In genomic region chr10:80339941-80340750, GRCm38 (mm10) we compare ENCODE assay signal across 8 mouse cellular contexts. TPM values are rescaled to one million over a fixed set of nuclear protein-coding genes. Genes with fewer than 3 reads are reported as not detected.
DNase-seq lines count a peak whose midpoint lies in the region; ATAC-seq and TF ChIP-seq lines count a peak whose summit lies in the region.

No protein-coding gene starts in this region.

- H3K4me3 ChIP-seq in bone marrow macrophage, adult 2 months (ENCODE audit: insufficient read depth, low read length) = no peak overlapping the region
- H3K4me3 ChIP-seq in embryonic fibroblast, embryonic 13.5 days (ENCODE audit: insufficient read depth, low read length) = no peak overlapping the region
- no peak overlapping the region for H3K4me3 ChIP-seq in heart, embryonic 16.5 days (ENCODE audit: low read length)
- no peak overlapping the region for H3K4me3 ChIP-seq in liver, postnatal 0 days (ENCODE audit: low read depth, low read length)
- no peak overlapping the region for H3K4me3 ChIP-seq in neural tube, embryonic 15.5 days (replicated peaks)
- no peak overlapping the region for H3K4me3 ChIP-seq in thymus, adult 2 months (ENCODE audit: control insufficient read depth, insufficient read depth, low read length)

- 0 out of 2 replicates have a peak, but pooled peaks have one; percentile 5 for TF ChIP-seq EP300 in liver, postnatal 0 days (IDR thresholded peaks at IDR 0.05; ENCODE audit: low read depth)

- 0 out of 2 replicates have a peak overlapping the region, but pooled peaks have one; percentile 14 for H3K4me2 ChIP-seq in heart, embryonic 16.5 days (ENCODE audit: low read depth, low read length)
- H3K4me2 ChIP-seq in liver, postnatal 0 days (ENCODE audit: low read depth, low read length) = peak overlapping the region; percentile 44
- 0 out of 2 replicates have a peak overlapping the region, but pooled peaks have one; percentile 31 for H3K4me2 ChIP-seq in neural tube, embryonic 15.5 days

- peak; percentile 46 for ATAC-seq in CD4-positive, CD25-positive, alpha-beta regulatory T cell, adult 4 months
- no peak for ATAC-seq in heart, embryonic 16.5 days (replicated peaks; ENCODE audit: extremely low read depth, insufficient read depth, low FRiP score)
- ATAC-seq in liver, postnatal 0 days = peak; percentile 33
- ATAC-seq in neural tube, embryonic 15.5 days (ENCODE audit: low FRiP score) = no peak

- 23% methylated on average over 19 of the region's 19 CpGs for WGBS in heart, embryonic 16.5 days
- WGBS in liver, postnatal 0 days (ENCODE audit: insufficient replicate concordance) = 20% methylated on average over 19 of the region's 19 CpGs
- WGBS in neural tube, embryonic 15.5 days = 23% methylated on average over 19 of the region's 19 CpGs
- WGBS in thymus, adult 2 months = 17% methylated on average over 19 of the region's 19 CpGs

- peaks cover 40% of the 10 kb centered on the region for H3K27me3 ChIP-seq in heart, embryonic 16.5 days (ENCODE audit: control insufficient read depth, insufficient read depth, low read length)
- H3K27me3 ChIP-seq in liver, postnatal 0 days (ENCODE audit: insufficient read depth, low read length) = peaks cover 40% of the 10 kb centered on the region
- peaks cover 56% of the 10 kb centered on the region for H3K27me3 ChIP-seq in neural tube, embryonic 15.5 days (replicated peaks)
- peaks cover 30% of the 10 kb centered on the region for H3K27me3 ChIP-seq in thymus, adult 2 months (ENCODE audit: control insufficient read depth, insufficient read depth, low read length)

- TF ChIP-seq CTCF in bone marrow macrophage, adult 2 months (IDR thresholded peaks at IDR 0.05; ENCODE audit: low read depth, low read length) = peak; percentile 94
- TF ChIP-seq CTCF in embryonic fibroblast, embryonic 13.5 days (IDR thresholded peaks at IDR 0.05; ENCODE audit: borderline replicate concordance, insufficient read depth, low read length) = peak; percentile 73
- peak; percentile 98 for TF ChIP-seq CTCF in liver, postnatal 0 days (IDR thresholded peaks at IDR 0.05; ENCODE audit: low read depth)
- TF ChIP-seq CTCF in thymus, adult 2 months (IDR thresholded peaks at IDR 0.05; ENCODE audit: borderline replicate concordance, control insufficient read depth, extremely low read depth, insufficient read depth, low read length, poor library complexity) = peak; percentile 95

- peak; percentile 82 to 91 for DNase-seq in kidney, postnatal 25 days
- DNase-seq in liver, postnatal 0 days = peak; percentile 92
- peak; percentile 81 for DNase-seq in thymus, adult 2 months

- no peak for TF ChIP-seq POLR2A in bone marrow macrophage, adult 2 months (IDR thresholded peaks at IDR 0.05; ENCODE audit: borderline replicate concordance, low read depth, low read length)
- TF ChIP-seq POLR2A in embryonic fibroblast, embryonic 13.5 days (IDR thresholded peaks at IDR 0.05; ENCODE audit: low read depth, low read length) = peak; percentile 31
- no peak for TF ChIP-seq POLR2A in thymus, adult 2 months (IDR thresholded peaks at IDR 0.05; ENCODE audit: control insufficient read depth, extremely low read depth, insufficient read depth, low read length, poor library complexity)

- H3K36me3 ChIP-seq in heart, embryonic 16.5 days (ENCODE audit: control insufficient read depth, insufficient read depth) = no peaks in the 10 kb centered on the region
- peaks cover 9% of the 10 kb centered on the region for H3K36me3 ChIP-seq in liver, postnatal 0 days (replicated peaks; ENCODE audit: insufficient read depth, low read length)
- H3K36me3 ChIP-seq in neural tube, embryonic 15.5 days = no peaks in the 10 kb centered on the region; the same call in 1 of the 2 replicates
- no peaks in the 10 kb centered on the region for H3K36me3 ChIP-seq in thymus, adult 2 months (ENCODE audit: control insufficient read depth, insufficient read depth, low read length)

- H3K9me3 ChIP-seq in heart, embryonic 16.5 days (replicated peaks; ENCODE audit: control insufficient read depth, low read length) = no peaks in the 10 kb centered on the region
- no peaks in the 10 kb centered on the region for H3K9me3 ChIP-seq in liver, postnatal 0 days (ENCODE audit: low read length)
- no peaks in the 10 kb centered on the region for H3K9me3 ChIP-seq in neural tube, embryonic 15.5 days (replicated peaks)

- peaks cover 3% of the 10 kb centered on the region; the same call in 1 of the 2 replicates for H3K4me1 ChIP-seq in bone marrow macrophage, adult 2 months (ENCODE audit: control insufficient read depth, insufficient read depth, low read length)
- H3K4me1 ChIP-seq in embryonic fibroblast, embryonic 13.5 days (ENCODE audit: control insufficient read depth, insufficient read depth, low read length) = peaks cover 5% of the 10 kb centered on the region; the same call in 1 of the 2 replicates
- H3K4me1 ChIP-seq in heart, embryonic 16.5 days (ENCODE audit: control insufficient read depth, insufficient read depth, low read length) = peaks cover 24% of the 10 kb centered on the region
- H3K4me1 ChIP-seq in liver, postnatal 0 days (ENCODE audit: insufficient read depth) = peaks cover 49% of the 10 kb centered on the region
- H3K4me1 ChIP-seq in neural tube, embryonic 15.5 days = peaks cover 24% of the 10 kb centered on the region
- peaks cover 26% of the 10 kb centered on the region for H3K4me1 ChIP-seq in thymus, adult 2 months (replicated peaks; ENCODE audit: control insufficient read depth, insufficient read depth, low read length)

- H3K27ac ChIP-seq in bone marrow macrophage, adult 2 months (ENCODE audit: insufficient read depth, low read depth, low read length) = no peak overlapping the region
- H3K27ac ChIP-seq in embryonic fibroblast, embryonic 13.5 days (ENCODE audit: insufficient read depth, low read length) = no peak overlapping the region
- H3K27ac ChIP-seq in heart, embryonic 16.5 days (ENCODE audit: low read length) = no peak overlapping the region
- H3K27ac ChIP-seq in liver, postnatal 0 days (ENCODE audit: low read depth) = no peak overlapping the region
- no peak overlapping the region for H3K27ac ChIP-seq in neural tube, embryonic 15.5 days (replicated peaks)
- no peak overlapping the region for H3K27ac ChIP-seq in thymus, adult 2 months (ENCODE audit: control insufficient read depth, insufficient read depth, low read length)

- no peak overlapping the region for H3K9ac ChIP-seq in heart, embryonic 16.5 days (ENCODE audit: low read length)
- H3K9ac ChIP-seq in liver, postnatal 0 days (replicated peaks) = no peak overlapping the region
- no peak overlapping the region for H3K9ac ChIP-seq in neural tube, embryonic 15.5 days (replicated peaks)

RNA-seq across cellular contexts. Expression of gene Adamtsl5, which starts 8.1 kb away (rescaled TPM):
- polyA plus RNA-seq in CD4-positive, CD25-positive, alpha-beta regulatory T cell, adult 4 months (2017; shearing (Covaris generic)) = not detected
- 7.6 and 8.8 TPM in 2 replicates for polyA plus RNA-seq in bone marrow macrophage, adult 2 months (2012; ENCODE audit: insufficient read depth, insufficient read length, missing spikeins)
- polyA plus RNA-seq in embryonic fibroblast, embryonic 13.5 days (2011; ENCODE audit: insufficient read length, low read depth, missing spikeins) = 22.9 and 30.1 TPM in 2 replicates
- polyA plus RNA-seq in heart, embryonic 16.5 days (2015; fragmentation: Nextera tagmentation; extraction: Ambion mirVana) = 15.5 and 16.0 TPM in 2 replicates
- 1.5 and 1.8 TPM in 2 replicates for polyA plus RNA-seq in liver, postnatal 0 days (2015; fragmentation: Nextera tagmentation; extraction: Ambion mirVana)
- polyA plus RNA-seq in neural tube, embryonic 15.5 days (2015; fragmentation: Nextera tagmentation; extraction: Ambion mirVana) = 1.6 and 3.6 TPM in 2 replicates
- polyA plus RNA-seq in thymus, adult 2 months (2012; rRNA removed) = 4.6 and 9.0 TPM in 2 replicates

RNA-seq across cellular contexts. Expression of gene Reep6, which starts 10.4 kb away (rescaled TPM):
- under 1 TPM in 1 of 2 experiments, not detected in 1; 0.51 TPM for polyA plus RNA-seq in CD4-positive, CD25-positive, alpha-beta regulatory T cell, adult 4 months (2017; shearing (Covaris generic))
- 1.5 TPM in 1 of 2 replicates, not detected in the other for polyA plus RNA-seq in bone marrow macrophage, adult 2 months (2012; ENCODE audit: insufficient read depth, insufficient read length, missing spikeins)
- polyA plus RNA-seq in embryonic fibroblast, embryonic 13.5 days (2011; ENCODE audit: insufficient read length, low read depth, missing spikeins) = 1.5 and 1.7 TPM in 2 replicates
- polyA plus RNA-seq in heart, embryonic 16.5 days (2015; fragmentation: Nextera tagmentation; extraction: Ambion mirVana) = 1.8 and 2.6 TPM in 2 replicates
- polyA plus RNA-seq in liver, postnatal 0 days (2015; fragmentation: Nextera tagmentation; extraction: Ambion mirVana) = 167 and 174 TPM in 2 replicates
- polyA plus RNA-seq in neural tube, embryonic 15.5 days (2015; fragmentation: Nextera tagmentation; extraction: Ambion mirVana) = 4.3 and 7.3 TPM in 2 replicates
- 2.0 and 3.5 TPM in 2 replicates for polyA plus RNA-seq in thymus, adult 2 months (2012; rRNA removed)

RNA-seq across cellular contexts. Expression of gene Pcsk4, which starts 10.8 kb away (rescaled TPM):
- 10 to 100 TPM; 11.9 to 12.3 TPM for polyA plus RNA-seq in CD4-positive, CD25-positive, alpha-beta regulatory T cell, adult 4 months (2017; shearing (Covaris generic))
- 2.2 and 2.5 TPM in 2 replicates for polyA plus RNA-seq in bone marrow macrophage, adult 2 months (2012; ENCODE audit: insufficient read depth, insufficient read length, missing spikeins)
- polyA plus RNA-seq in embryonic fibroblast, embryonic 13.5 days (2011; ENCODE audit: insufficient read length, low read depth, missing spikeins) = 0.42 and 0.81 TPM in 2 replicates
- 1.6 and 1.9 TPM in 2 replicates for polyA plus RNA-seq in heart, embryonic 16.5 days (2015; fragmentation: Nextera tagmentation; extraction: Ambion mirVana)
- polyA plus RNA-seq in liver, postnatal 0 days (2015; fragmentation: Nextera tagmentation; extraction: Ambion mirVana) = 5.6 TPM in 2 replicates
- 5.6 and 8.2 TPM in 2 replicates for polyA plus RNA-seq in neural tube, embryonic 15.5 days (2015; fragmentation: Nextera tagmentation; extraction: Ambion mirVana)
- polyA plus RNA-seq in thymus, adult 2 months (2012; rRNA removed) = 11.7 and 14.1 TPM in 2 replicates

RNA-seq across cellular contexts. Expression of gene Plk5, which starts 16.1 kb away (rescaled TPM):
- polyA plus RNA-seq in CD4-positive, CD25-positive, alpha-beta regulatory T cell, adult 4 months (2017; shearing (Covaris generic)) = not detected
- not detected in 2 replicates for polyA plus RNA-seq in bone marrow macrophage, adult 2 months (2012; ENCODE audit: insufficient read depth, insufficient read length, missing spikeins)
- polyA plus RNA-seq in embryonic fibroblast, embryonic 13.5 days (2011; ENCODE audit: insufficient read length, low read depth, missing spikeins) = not detected in 2 replicates
- polyA plus RNA-seq in heart, embryonic 16.5 days (2015; fragmentation: Nextera tagmentation; extraction: Ambion mirVana) = 0.07 and 0.14 TPM in 2 replicates
- polyA plus RNA-seq in liver, postnatal 0 days (2015; fragmentation: Nextera tagmentation; extraction: Ambion mirVana) = 0.08 and 0.20 TPM in 2 replicates
- 3.9 and 6.1 TPM in 2 replicates for polyA plus RNA-seq in neural tube, embryonic 15.5 days (2015; fragmentation: Nextera tagmentation; extraction: Ambion mirVana)
- 0.17 and 0.22 TPM in 2 replicates for polyA plus RNA-seq in thymus, adult 2 months (2012; rRNA removed)

RNA-seq across cellular contexts. Expression of gene 2310011J03Rik, which starts 19.8 kb away (rescaled TPM):
- polyA plus RNA-seq in CD4-positive, CD25-positive, alpha-beta regulatory T cell, adult 4 months (2017; shearing (Covaris generic)) = 10 to 100 TPM; 47.1 to 59.9 TPM
- 38.8 and 39.3 TPM in 2 replicates for polyA plus RNA-seq in bone marrow macrophage, adult 2 months (2012; ENCODE audit: insufficient read depth, insufficient read length, missing spikeins)
- 16.4 and 18.6 TPM in 2 replicates for polyA plus RNA-seq in embryonic fibroblast, embryonic 13.5 days (2011; ENCODE audit: insufficient read length, low read depth, missing spikeins)
- polyA plus RNA-seq in heart, embryonic 16.5 days (2015; fragmentation: Nextera tagmentation; extraction: Ambion mirVana) = 33.5 and 35.8 TPM in 2 replicates
- polyA plus RNA-seq in liver, postnatal 0 days (2015; fragmentation: Nextera tagmentation; extraction: Ambion mirVana) = 25.5 and 27.4 TPM in 2 replicates
- 26.9 and 36.6 TPM in 2 replicates for polyA plus RNA-seq in neural tube, embryonic 15.5 days (2015; fragmentation: Nextera tagmentation; extraction: Ambion mirVana)
- 78.9 and 93.8 TPM in 2 replicates for polyA plus RNA-seq in thymus, adult 2 months (2012; rRNA removed)

Comparison
In these comparisons a context has a peak if more than half of its experiments do, and no peak if none do; other contexts are left out.
1. ATAC-seq: peak in CD4-positive, CD25-positive, alpha-beta regulatory T cell, adult 4 months (single experiment) and liver, postnatal 0 days (single experiment); none in heart, embryonic 16.5 days (single experiment) and neural tube, embryonic 15.5 days (single experiment).
2. RNA of gene Reep6, which starts 10.4 kb away (polyA plus RNA-seq): 167 to 174 TPM in liver, postnatal 0 days; 4.3 to 7.3 TPM in neural tube, embryonic 15.5 days, 2.0 to 3.5 TPM in thymus, adult 2 months, 1.8 to 2.6 TPM in heart, embryonic 16.5 days, 1.5 to 1.7 TPM in embryonic fibroblast, embryonic 13.5 days, 1.5 TPM in bone marrow macrophage, adult 2 months and 0.51 TPM in CD4-positive, CD25-positive, alpha-beta regulatory T cell, adult 4 months; every median in the first group is over 10 times any median in the second.
3. Peak in every context shown above with its lines, with median percentiles within 50 percentile points of each other: CTCF ChIP-seq, H3K4me2 ChIP-seq and DNase-seq.